Mouse (Mus musculus): Measurements from ENCODE around the gene Catsperg2. TPM values are rescaled to one million over a fixed set of nuclear protein-coding genes. Genes with fewer than 3 reads are reported as not detected.

The Catsperg2 gene
- not detected in 2 replicates for polyA plus RNA-seq (2012; rRNA removed)

DNA sequence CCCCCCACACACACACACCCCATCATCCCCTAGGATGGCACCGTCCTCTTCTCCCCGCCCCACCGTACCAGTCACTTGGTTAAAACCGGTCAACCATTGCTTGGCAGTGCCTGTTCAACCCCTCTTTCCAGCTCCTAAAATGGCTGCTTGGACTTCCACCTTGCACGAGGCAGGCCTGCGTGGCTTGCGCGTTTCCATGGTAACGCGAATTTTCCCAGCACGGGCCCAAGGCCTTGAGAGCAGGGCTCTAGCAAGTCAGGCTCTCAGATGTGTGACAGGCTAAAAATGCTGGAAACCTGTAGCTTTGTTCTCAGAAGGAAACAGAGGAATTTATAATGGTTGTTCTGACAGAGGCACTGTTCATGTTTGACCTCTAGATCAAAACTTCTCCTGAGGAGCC lies at the start of gene Catsperg2:
Gene Catsperg2, minus strand, starts transcription at position 173 of the 400 bp plus-strand sequence.

DNA sequence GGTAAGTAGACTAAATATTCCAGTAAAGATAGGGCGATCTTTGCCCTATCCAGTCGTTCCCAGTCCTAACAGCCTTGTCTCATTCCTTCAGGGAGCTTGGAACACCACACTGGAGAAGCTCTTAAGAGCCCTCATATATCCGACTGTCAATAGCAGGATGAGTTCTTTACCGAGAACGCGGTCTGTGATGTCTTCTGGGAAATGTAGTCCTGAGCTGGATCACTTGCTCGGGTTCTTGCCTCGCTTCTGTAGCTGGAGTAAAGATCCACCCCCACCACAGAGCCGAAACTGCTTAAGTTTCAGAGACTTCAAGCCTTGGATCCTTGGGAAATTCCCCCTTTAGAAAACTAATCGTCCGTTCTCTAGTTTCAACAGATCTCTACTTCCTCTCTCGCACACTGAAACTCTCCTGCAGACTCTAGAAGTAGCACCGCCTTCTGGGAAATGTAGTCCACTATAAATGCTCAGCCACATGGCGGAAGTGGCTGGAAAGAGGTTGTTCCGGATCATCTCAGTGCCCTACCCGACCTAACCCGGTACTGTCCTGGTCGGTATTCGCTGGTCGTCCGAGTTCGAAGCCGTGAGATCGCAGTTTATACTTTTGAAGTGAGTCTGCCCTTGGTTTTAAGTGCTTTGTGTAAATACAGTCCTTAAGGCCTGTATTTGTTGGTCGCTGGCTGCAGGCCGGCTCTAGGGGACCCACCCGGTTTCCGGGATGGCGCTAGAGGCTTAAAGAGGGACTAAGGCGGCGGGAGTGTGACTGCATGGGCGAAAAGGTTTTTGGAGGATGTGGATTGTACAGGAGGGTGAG lies 41.5 kb upstream of the Catsperg2 start, which contains the start of gene Zfp84:
Gene Zfp84, plus strand, starts transcription at position 463 of the 811 bp plus-strand sequence.

Other genes with a start within 250 kb of the Catsperg2 start
- 3.0 and 4.8 TPM in 2 replicates for gene Sipa1l3, start 208.4 kb downstream of the Catsperg2 start, polyA plus RNA-seq (2012; rRNA removed)
- gene Zfp84, start 41.5 kb upstream of the Catsperg2 start, polyA plus RNA-seq (2012; rRNA removed), result 2.9 and 3.4 TPM in 2 replicates
- gene Zfp30, start 57.0 kb upstream of the Catsperg2 start, polyA plus RNA-seq (2012; rRNA removed), result 0.92 and 0.93 TPM in 2 replicates
- gene Zfp790, start 89.1 kb upstream of the Catsperg2 start, polyA plus RNA-seq (2012; rRNA removed), result 1.7 and 1.8 TPM in 2 replicates
- gene Zfp940, start 126.6 kb upstream of the Catsperg2 start, polyA plus RNA-seq (2012; rRNA removed), result 0.28 and 0.31 TPM in 2 replicates
- gene Zfp420, start 132.9 kb upstream of the Catsperg2 start, polyA plus RNA-seq (2012; rRNA removed), result 0.95 and 1.1 TPM in 2 replicates
- gene Zfp27, start 179.5 kb upstream of the Catsperg2 start, polyA plus RNA-seq (2012; rRNA removed), result 1.7 and 1.8 TPM in 2 replicates
- gene Zfp383, start 181.2 kb upstream of the Catsperg2 start, polyA plus RNA-seq (2012; rRNA removed), result 0.83 and 0.95 TPM in 2 replicates
- gene Zfp74, start 227.1 kb upstream of the Catsperg2 start, polyA plus RNA-seq (2012; rRNA removed), result 1.4 TPM in 2 replicates